Mouse (Mus musculus) layer of hippocampus, adult 9-11 months (tissue): ENCODE results near the gene Foxp1.

Experiments used
- DNase-seq: peaks from one replicate; pipeline ENCODE4 v3.0.0; 2022

The Foxp1 gene

DNA sequence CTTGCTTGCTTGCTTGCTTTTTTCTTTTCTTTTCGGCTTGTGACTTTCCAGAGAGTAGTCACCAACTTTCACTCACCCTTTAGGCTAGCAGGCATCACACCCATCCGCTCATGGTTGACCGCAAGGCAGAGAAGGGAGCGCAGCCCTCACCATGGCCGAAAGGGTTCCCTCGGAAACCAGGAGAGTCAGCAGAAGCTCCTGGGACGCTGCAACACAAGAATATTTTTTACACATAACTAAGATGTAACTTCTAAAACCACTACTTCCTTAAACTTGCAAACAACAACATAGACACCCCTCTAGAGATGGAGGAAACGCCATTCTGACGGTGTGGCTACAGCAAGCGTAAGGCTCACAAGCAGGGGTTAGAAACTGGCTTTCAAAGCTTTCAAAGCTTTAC is 87.4 kb downstream of the Foxp1 start:
- DNase-seq: no peak

DNA sequence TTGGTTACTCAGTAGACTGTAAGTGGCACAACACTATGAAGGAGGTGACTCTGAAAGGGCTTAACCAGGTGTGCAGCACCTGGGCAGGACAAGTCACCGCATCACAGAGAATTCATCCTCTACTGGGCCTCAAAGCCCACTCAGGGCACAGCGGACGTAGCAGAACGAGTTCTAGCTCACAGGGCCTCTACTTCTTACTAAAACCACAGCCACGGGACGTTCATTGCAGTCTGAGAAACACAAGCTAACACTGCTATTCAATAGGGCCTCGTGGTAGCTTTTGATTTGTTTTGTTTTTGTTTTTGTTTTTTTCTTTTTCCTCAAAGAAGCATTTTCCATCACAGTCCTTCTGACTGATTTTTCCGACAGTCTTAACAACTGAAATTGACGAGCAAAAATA is 89.5 kb downstream of the Foxp1 start:
- no peak for DNase-seq

DNA sequence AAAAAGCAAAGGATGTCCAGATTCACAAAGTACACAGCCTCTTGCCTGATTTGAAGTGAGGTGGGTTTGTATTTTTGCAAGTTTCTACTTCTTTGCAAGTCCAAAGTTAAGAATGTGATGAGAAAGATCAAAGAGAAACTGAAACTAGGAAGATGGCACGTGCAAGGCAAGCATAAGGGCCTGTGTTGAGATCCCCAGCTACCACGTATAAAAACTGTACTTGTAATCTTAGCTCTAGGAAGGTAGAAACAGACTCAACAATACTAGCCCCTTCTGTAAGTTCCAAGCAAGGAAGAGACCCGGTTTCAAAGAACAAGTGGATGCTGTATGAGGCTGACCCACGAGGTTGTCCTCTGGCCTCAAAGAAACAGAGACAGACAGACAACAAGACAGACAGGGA is 90.6 kb downstream of the Foxp1 start:
- DNase-seq: no peak

DNA sequence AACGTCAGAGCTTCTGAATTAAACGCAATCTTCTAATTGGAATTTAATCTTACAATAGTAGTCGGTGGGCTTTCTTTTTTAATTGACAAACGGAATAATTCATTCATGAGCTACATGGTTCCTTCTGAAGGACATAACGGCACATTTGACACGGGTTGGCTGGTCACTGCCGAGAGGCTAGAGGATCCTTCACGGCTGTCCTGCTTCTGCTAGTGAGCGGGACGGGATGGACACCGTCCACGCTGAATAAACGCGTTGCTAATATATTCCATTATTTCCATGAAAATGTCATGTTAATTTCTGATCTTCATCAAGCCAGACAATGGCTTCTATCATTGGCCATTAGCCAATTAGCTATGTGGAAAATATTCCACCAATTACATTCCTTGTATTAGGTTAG is 92.0 kb downstream of the Foxp1 start:
- DNase-seq: no peak

DNA sequence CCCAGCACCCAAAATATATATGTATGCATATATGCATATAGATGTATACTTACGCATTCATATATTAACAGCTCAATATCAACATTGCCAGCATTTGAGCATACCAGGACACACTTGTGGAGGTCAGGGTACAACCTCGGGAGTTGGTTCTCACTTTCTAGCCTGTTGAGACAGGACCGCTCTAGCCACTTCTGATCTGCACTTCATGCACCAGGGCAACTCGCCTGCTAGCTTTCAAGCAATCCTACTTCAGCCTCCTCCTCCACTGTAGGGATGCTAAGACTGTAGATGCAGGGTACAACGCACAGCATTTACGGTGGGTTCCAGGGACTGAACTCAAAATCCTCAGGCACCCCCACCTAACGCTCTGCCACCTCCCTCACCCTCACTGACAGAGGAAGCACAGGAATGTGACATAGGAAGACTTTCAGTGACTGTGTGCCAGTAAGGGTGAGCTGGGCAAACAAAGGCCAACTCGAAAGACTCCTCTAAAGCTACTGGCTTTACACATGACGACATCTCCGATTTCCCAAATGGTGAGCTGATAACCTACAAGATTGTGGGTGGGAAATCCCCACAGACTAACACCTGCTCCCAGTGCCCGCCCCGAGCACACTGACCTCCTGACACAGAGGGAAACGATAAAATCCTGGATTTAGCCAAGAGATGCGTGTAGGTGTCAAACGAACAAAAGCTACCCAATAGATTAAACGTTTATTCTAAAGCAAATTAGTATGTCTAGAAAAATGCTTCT is 93.0 kb downstream of the Foxp1 start:
- DNase-seq: no peak

DNA sequence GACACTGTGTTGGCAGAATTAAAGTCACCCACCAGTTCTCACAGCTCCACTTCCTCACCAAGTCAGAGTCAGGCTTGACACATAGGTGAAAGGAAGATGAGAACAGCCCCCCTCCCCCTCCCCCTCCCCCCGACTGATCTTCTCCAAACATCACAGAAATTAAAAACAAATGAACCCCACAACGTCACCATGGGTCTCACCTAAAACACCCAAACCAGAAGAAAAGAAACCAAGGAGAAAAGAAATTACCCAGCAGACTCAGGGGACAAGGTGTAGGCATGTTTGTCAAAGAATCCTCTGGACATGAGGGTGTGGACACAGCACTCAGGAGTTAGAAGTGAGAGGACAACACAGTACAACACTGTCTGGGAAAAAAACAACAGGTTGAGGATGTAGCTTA is 93.6 kb downstream of the Foxp1 start:
- DNase-seq: no peak

DNA sequence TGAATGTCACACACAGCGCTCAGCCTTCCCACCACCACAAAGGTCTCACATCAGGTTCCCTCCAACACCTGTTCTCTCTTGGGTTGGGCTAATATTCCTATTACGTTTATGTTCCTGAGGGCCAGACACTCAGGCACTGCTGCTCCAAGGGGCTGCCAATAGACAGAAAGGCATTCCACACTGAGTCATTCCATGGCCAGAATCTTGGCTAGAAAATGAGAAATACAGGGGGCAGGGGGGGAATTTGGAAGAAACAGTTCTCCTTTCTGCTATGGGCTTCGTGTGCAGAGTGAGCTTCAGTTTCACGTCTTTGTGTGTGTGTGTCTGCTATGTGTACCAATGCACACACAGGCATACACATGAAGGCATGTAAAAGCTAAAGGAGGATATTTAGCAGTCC is 95.2 kb downstream of the Foxp1 start:
- no peak for DNase-seq

DNA sequence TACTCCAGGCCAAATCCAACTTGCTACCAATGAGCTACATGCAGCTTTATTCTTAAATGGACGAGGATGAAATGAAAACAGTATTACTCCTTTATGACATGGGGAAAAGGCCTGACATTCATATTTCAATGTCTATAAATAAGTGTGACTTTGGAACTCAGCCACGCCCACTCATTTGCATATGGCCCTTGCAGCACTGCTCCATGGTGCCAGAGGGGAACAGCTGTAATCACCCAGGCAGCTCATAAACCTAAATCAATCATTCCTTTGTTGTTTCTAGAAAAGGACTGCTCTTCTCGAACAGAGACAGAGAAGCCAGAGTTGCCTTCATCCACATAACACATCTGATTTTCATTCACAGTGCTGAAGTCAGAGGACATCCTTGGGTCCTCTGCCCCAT is 97.5 kb downstream of the Foxp1 start:
- no peak for DNase-seq

DNA sequence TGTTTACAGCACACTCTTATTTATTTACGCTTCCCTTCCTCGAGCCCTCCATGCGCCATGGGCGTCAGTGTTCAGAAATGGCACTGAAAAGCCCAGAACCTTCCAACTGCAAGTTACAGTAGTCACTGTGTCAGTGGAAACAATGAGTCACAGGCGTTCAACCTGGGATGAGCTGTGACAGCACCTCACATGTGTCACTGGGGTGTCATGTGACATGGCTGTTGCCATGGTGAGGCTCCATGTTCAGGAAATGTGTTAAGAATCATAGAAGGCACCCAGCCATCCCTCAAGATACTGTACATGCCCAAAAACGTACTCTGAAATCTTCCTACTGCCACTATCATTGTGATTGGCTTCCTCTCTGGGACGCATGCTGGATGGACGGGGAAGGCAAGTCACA is 101.9 kb downstream of the Foxp1 start:
- no peak for DNase-seq

DNA sequence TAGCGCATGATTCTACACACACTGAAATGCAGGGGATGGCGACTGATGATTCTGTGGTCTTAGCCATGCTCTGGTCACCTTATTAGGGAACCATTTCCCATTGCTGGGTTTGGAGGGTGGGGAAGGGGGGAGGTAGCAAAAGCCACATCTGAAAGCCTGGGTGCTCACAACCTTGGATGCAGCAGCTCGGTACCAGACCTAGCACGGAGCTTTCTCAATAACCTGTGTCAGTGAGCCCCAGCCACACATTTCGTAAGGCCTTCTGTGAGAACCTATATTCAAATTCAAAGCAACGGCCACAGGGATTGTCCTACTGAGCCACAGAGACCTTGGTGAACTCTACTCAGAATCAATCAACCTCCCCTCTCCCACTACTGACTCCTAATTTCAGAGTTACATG is 109.9 kb downstream of the Foxp1 start:
- DNase-seq: no peak

DNA sequence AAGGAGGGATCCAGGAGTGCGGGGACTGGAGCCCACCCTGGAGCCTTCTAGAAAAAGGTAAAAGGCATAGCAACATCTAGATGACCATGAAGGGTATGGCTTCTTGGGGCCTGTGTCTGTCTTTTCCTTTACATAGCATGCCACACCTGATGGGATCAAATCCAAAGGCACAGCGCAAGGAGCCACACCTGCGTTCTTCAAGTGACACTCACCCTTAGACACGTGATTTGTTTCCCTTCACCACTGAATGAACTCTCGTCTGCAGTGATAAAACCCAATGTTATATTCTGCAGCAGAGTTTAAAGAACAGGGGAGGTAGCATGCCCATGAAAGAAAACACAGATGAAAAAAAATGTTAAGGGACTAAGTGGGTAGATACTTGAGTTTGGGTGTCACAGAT is 112.9 kb downstream of the Foxp1 start:
- DNase-seq: no peak

DNA sequence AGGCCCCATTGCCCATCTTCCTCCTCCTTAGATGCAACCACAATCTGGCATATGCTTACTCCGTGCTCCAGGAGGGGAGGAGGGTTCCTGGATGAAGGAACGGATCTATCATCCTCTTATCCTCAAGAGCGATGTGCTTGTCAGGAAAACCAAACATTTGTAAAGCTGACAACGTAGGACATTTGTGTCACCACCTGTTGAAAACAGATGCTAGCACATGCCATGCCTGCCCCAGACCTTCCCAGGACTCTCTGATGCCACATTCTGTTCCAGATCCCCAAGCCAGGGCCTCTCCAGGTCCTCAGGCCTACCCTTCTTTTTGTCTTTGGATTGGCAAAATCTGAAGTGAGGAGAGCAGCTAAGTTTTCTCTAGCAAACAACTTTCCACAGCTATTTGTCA is 113.6 kb downstream of the Foxp1 start:
- no peak for DNase-seq

DNA sequence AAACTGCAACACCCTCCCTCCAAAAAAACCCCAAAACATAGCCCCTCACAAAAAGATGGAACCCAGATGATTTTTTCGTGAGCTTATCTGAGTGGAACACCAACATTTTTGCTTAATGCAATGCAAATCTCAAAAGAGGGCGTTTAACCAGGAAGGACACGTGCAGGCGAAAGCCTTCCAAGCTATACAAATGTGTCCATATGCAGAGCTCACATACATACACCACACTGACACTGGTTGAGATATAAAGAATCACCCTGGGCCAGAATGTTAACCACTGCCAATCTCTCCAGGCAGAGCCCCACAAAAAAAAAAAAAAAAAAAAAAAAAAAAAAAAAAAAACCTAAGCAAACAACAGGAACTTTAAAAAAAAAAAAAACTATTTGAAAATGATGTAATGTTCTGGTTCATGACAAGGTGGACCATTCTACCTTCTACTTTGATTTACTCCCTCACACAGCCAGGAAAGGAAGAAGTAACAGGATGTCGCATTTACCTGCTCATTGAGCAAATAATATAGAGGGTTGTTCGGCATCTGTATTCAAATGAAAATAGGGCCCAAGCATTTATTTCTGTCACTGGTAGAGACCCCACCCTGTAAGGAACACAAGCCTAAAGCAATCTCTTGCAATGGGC is 118.6 kb downstream of the Foxp1 start:
- DNase-seq: no peak

DNA sequence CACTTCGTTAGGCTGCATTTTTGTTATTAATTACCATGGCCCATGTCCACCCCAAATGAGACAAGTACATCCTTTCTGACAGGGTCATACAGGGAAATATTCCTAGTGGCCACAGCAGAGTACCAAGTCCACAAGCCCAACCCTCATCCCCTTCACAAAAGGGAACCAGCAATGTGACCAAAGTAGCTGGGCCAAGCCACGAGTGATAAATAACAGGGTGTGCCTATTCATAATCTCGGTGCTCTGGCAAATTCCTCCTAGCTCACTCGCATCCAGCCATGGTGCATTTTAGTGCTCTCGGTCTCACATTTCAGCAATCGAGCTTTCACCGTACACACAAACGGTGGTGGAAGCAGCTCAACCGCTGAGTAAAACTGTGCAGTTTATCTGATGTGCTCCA is 119.6 kb downstream of the Foxp1 start:
- no peak for DNase-seq

DNA sequence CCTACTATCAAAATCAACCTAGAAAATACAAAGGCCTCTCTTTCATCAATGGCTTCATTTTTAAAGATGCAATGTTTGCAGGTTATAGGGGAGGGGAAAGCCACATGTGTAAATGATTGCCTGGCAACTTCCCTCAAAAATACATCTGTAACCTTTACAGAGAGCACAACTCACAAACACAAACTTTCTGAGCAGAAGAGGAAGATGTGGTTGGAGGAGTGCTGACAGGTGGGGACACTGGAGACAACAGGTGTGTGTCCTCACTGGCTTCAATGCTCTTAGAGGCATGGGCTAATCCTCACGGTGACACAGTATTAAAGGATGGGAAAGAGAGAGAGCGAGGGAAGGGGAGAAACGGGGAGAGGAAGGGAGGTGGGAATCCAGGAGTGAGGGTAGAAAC is 120.2 kb downstream of the Foxp1 start:
- no peak for DNase-seq

DNA sequence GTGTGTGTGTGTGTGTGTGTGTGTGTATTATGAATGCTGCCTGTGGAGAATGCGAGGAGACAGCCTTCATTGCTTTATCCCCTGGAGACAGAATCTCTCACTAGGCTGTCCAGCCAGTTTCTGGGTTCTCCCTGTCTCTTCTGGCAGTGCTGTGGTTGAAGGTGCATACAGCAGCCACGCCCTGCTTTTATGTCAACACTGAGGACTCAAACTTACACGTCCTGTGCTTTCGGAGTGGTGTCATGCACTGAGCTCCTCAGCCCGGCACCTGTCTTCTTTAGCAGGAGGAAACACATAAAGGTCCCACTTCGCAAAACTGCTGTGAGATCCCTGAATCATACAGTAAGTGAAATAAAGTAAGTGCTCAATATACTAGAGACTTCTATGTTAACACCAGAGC is 120.7 kb downstream of the Foxp1 start:
- no peak for DNase-seq

DNA sequence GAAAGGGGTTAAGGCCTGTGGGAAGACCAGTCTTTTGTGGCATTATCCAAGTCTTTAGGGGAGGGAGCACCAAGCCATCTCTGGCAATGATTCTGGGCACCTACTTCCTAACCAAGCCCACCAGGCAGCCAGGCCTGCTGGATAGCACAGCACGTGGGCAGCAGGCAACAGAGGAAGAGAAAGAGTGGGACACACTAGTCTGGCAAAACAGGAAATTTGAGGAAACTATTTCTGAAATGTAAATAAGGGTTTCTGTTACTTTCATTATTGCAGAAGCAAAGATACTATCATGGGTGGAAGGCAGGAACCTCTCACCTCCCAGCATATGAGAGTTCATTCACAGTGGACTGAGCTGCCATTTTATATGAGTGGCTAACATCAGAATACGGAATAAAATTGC is 121.3 kb downstream of the Foxp1 start:
- no peak for DNase-seq

DNA sequence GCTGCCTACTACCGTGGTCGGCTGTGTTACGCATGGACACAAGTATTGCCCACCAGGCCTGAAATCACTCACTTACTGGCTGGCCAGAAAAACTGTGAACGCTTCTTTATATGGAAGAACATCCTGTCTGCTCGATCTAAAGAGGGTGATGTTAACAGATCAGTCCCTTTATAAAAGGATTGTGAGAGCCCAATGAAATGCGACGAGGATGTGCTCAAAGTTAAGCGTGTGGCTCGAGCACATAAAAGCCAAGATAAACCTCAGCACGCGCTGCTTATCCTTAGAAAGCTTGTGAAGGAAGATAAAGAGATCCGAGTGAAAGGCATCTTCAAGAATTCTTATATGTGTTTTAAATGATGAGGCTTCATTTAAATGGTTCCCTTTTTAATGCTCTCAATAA is 126.8 kb downstream of the Foxp1 start:
- no peak for DNase-seq

DNA sequence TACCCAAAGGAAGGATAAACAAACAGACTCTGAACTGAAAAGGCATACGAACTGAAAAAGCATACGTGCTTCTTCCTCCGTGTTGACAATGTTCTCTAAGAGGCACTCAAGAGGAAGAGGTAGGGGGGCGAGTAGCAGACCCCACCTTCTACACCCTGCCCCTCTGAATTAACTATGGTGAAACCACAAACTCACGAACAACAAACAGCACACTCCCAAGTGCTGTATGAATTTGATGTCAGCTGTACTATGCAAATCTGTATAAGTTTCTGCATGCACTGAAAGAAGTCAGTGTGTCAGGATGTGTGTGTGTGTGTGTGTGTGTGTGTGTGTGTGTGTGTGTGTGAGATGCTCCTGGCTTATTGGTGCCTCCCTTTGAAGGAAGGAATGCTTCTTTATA is 127.7 kb downstream of the Foxp1 start:
- DNase-seq: no peak

DNA sequence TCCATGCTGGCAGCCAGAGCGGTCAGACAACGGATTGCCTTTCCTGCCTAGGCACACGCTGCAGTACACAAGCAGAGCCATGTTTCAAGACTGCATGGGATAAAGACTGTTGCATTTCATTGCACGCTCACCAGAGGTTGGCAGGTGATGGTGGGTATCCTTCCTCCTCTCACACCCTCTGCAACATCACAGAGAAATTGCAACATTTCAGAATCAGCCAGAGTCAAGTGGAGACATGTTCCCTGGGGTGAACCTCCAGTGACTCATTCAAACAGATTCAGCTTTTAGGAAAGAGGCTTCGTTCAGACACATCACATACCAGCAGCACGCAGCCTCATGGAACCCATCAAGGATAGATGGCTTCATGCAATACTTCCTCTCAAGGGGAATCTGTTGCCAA is 130.0 kb downstream of the Foxp1 start:
- DNase-seq: no peak

DNA sequence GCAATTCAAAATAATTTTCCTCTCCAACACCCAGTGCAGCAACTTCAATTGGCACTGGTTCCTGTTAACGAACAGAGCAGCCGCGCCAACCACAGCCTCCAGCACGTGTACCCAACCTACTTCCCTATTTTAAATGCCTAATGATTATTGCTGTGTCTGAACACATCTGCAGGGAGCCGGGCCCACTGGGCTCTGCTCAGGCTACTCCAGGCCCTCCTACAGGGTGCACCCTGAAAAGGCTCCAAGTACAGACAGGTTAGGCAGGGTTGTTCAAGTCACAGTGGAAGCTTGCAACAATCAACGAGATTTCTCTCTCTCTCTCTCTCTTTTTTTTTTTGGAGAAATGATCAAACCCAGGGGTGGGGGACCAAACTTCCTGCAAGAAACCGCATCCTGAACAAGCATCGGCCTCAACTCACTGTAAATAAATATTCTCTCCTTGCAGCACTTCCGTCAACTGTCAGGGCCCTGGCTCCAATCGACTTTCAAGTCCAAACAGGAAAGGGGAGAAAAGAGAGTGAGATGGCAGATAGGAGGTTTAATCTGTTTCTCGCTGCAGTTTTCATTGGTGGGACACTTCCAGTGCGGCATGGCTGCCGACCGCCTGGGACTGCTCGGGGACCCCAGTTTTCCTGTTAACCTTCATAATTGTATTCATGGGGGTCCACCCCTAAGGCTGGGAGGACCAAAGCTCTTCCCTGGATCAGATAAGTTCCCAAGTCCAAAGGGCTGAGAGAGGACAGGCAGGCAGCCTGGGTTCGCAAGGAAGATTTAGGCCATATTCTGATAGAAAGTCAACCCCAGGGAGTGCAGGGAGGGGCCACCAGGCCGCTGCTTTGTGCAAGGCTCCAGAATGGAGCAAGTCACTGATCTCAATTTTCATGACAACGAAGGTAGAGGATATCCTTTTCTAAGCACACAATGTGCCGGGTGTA is 133.5 kb downstream of the Foxp1 start:
- DNase-seq: no peak

DNA sequence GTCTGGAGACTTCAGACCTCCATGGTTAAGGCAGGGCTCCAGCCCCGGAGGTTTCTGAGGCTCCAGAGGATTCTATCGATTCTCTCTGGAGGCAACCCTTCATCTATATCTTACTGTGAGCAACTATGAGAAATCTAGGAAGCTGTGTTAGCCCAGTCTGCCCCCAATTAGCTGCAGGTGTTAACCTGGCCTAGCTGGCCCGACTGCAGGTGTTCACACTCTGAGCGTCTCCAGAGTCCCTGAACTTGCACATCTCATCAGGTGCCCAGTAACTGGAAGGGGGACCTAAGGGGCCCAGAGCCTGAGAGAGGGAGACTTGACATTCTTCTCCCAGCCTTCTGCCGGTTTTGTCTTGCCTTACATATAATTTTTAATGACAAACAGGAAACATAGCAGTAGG is 134.5 kb downstream of the Foxp1 start:
- DNase-seq: no peak

DNA sequence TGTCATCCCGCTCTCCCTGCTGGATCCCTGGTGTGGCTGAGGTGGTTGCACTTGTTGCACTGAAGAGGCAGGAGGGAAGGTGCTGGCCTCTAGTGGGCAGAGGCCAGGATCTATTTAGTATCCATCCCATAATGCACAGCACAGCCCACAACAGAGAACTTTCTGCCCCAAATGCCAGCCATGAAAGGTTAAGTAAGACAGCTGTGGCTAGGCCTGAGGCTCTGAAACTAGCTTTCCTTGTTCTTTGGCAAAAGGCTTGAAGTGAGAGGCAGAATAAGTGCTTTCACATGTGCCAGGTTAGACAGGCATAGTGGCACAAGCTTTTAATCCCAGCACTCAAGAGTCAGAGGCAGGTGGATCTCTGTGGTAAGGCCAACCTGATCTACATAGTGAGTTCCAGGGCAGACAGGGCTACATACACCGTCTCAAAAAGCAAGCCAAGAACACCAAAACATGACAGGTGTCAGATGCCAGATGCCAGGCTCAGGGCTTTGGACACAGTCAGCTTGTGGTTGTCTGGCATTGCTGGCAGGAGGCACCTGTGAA is 137.4 kb downstream of the Foxp1 start:
- DNase-seq: no peak
